Mouse (Mus musculus): ENCODE data around the gene Grip1.

DNA sequence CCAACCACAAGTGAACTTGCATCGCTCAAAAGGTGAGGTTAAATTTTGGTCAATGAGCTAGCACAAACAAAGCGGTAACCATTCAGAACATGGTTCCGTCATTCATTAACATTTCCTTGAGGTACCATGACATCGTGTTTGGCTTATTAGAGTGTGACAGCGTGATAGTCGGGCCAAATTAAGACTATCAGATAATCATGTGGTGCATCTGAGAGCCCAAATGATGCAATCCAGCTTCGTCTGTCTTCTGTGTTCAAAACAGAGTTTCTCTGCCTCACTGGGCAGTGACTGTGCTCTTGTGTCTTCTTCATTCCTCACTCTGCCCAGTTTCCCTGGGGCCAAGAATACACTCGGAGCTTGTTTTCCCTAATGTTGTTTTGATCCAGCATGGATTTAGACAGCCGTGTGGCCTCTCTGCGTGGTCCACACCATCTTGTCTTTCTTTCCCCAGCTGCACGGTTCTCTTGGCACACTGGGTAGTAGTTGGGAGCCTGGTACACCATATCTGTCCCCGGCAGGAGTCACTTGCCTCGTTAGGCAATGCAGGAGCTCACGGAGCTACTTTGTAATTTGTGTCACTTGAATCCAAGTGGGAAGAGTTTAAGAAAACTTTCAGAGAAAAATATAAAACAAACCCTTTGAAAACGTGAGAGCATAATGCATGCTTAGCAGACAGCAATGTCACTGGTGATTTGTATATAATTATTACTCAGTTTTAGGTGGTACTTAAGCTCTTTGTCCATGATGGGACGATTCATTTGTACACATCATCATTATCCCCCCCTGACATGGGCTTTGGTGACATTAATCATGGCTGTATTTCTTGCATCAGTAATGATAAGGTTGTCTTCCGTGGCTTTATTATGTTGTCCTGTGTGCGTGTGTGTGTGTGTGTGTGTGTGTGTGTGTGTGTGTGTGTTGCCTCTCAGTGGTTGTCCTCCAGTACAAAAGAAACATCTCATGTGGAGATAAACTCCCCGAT lies 281.7 kb downstream of the Grip1 start:
- TF ChIP-seq CTCF (IDR thresholded peaks at IDR 0.05; ENCODE audit: borderline replicate concordance, insufficient read depth, low read depth, low read length) (no peak), POLR2A (IDR thresholded peaks at IDR 0.05; ENCODE audit: borderline replicate concordance, insufficient read depth, low read length) (no peak)
